Mouse (Mus musculus) lung, adult 2 months (tissue): Measurements from ENCODE around the gene Dtd1. TPM values are rescaled to one million over a fixed set of nuclear protein-coding genes. Genes with fewer than 3 reads are reported as not detected.
"Not testable (repeated sequence)": the region's sequence is repeated elsewhere in the genome, so short reads cannot be mapped to it uniquely, and the experiment has no call there.

Experiments
- DNase-seq: peaks from one replicate; pipeline ENCODE4 v3.0.0; 2022
- H3K4me1 ChIP-seq: fragments of 200-500 bp; 2 replicates; pipeline ENCODE4 v1.6.1; 2011; ENCODE audit warnings: low read length; ENCODE audit not compliant: control insufficient read depth, insufficient read depth
- H3K4me3 ChIP-seq: fragments of 200-500 bp; replicated peaks from 2 replicates; pipeline ENCODE3; 2011; ENCODE audit warnings: low read depth, mild to moderate bottlenecking, control low read depth, low read length; ENCODE audit errors: extremely low read depth
- CTCF ChIP-seq: fragments of 200-500 bp; IDR thresholded peaks from 2 replicates; pipeline ENCODE4 v1.5.1; 2011; ENCODE audit warnings: mild to moderate bottlenecking, low read length, control low read depth; ENCODE audit not compliant: insufficient read depth
- POLR2A ChIP-seq: fragments of 200-500 bp; IDR thresholded peaks from 2 replicates; pipeline ENCODE4 v1.6.1; 2011; ENCODE audit warnings: low read depth, mild to moderate bottlenecking, control low read depth, low read length, borderline replicate concordance; ENCODE audit errors: extremely low read depth
- WGBS: fragments of 180-500 bp; shearing (Covaris S2); methylation state at CpG from one replicate; pipeline ENCODE4 v1.1.7; 2018; 5-methylcytosine and 5-hydroxymethylcytosine counted together
- polyA plus RNA-seq: library from polyadenylated mRNA; depleted of rRNA; stranded (reverse); fragments of >200 nt; gene quantifications from 2 replicates; pipeline ENCODE4 v1.2.3, GENCODE M21; 2012; rRNA removed

Dtd1 gene
- polyA plus RNA-seq, result 9.9 and 12.4 TPM in 2 replicates

DNA sequence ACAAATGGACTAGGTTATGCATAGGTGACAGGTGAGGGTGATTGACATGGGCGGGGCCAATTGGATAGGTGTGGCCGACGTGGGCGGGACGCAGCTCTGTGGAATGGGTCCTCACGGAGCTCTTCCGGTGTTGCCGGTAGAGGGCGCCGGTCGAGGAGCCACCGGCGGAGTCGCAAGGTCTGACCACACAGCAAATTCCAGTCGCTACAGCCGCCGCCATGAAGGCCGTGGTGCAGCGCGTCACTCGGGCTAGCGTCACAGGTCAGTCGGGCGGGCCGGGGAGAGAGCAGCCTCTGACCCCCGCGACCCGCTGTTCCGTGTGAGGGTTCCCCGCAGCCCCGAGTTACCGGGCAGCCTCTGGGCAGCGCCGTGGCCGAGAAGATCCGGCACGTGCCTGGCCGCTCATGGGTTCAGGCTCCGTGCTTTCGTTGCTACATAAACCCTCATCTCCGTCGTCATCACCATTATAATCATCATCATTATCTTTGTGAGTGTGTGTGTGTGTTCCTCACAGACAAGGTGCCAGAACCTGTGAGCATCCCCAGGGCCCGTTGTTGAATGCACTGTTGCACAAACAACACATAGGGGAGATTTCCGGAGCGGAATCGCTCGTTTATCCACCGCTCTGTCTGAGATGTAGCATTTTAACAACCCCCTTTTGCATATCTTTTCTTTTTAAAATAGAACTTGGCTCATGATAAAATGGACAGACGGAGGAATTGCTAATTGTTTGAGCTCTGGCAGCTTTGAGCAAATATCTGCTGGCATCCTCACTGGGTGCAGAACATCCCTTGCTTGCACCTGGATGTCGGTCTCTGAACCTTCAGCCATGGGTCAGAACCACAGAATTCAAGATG, at the start of gene Dtd1:
Gene Dtd1, plus strand, starts transcription at position 67 of the 857 bp plus-strand sequence.
- Histone ChIP-seq H3K4me3 (peak within 1 kb of the TSS; percentile 86), H3K4me1 (peaks cover 2% of the 10 kb centered on the region; the same call in 1 of the 2 replicates)
- DNase-seq, result peak; percentile 90
- 2% methylated on average over 50 of the region's 50 CpGs for WGBS
- TF ChIP-seq POLR2A (peak; percentile 64; the same call in 1 of the 2 replicates), CTCF (peak; percentile 54)

GRCm38 (mm10) chr2:144550529-144550928, 49.2 kb upstream of the Dtd1 start, which contains the start of gene Rbbp9:
Gene Rbbp9 (minus strand): TSS chr2:144550869.
- peak; percentile 63 for DNase-seq
- TF ChIP-seq CTCF (no peak), POLR2A (peak; percentile 70; the same call in 1 of the 2 replicates)
- under 1% methylated on average over 17 of the region's 17 CpGs for WGBS

GRCm38 (mm10) chr2:144553905-144554304, 45.8 kb upstream of the Dtd1 start:
- no peaks in the 10 kb centered on the region for H3K4me1 ChIP-seq
- DNase-seq, result no peak
- WGBS, result 91% methylated on average over 3 of the region's 3 CpGs
- H3K4me3 ChIP-seq, result no peak overlapping the region
- TF ChIP-seq POLR2A (no peak), CTCF (no peak)

More at GRCm38 (mm10) chr2:144550529-144550928, 49.2 kb upstream of the Dtd1 start, which contains the start of gene Rbbp9:
- H3K4me1 ChIP-seq, result no peaks in the 10 kb centered on the region
- H3K4me3 ChIP-seq, result peak within 1 kb of the TSS; percentile 79

- Histone ChIP-seq H3K4me3 (peak overlapping the region; percentile 97), H3K4me1 (no peaks in the 10 kb centered on the region)
- DNase-seq, result no peak
- WGBS, result 2% methylated on average over 14 of the region's 14 CpGs
- TF ChIP-seq CTCF (no peak), POLR2A (no peak)
Observed at GRCm38 (mm10) chr2:144555286-144555819, 44.3 kb upstream of the Dtd1 start.

- DNase-seq, result peak; percentile 95
- Histone ChIP-seq H3K4me1 (no peaks in the 10 kb centered on the region), H3K4me3 (peak within 1 kb of the TSS; percentile 97)
- under 1% methylated on average over 44 of the region's 44 CpGs for WGBS
- TF ChIP-seq POLR2A, result peak; percentile 84
- no peak for TF ChIP-seq CTCF
Observed at GRCm38 (mm10) chr2:144555820-144556552, 43.7 kb upstream of the Dtd1 start, which contains the start of gene Sec23b. Gene Sec23b (plus strand): TSS chr2:144556229.

- TF ChIP-seq POLR2A (no peak), CTCF (0 out of 2 replicates have a peak, but pooled peaks have one; percentile 26)
- DNase-seq, result no peak
- 84% methylated on average over 4 of the region's 4 CpGs for WGBS
- H3K4me3 ChIP-seq, result no peak overlapping the region
- H3K4me1 ChIP-seq, result no peaks in the 10 kb centered on the region
Observed at GRCm38 (mm10) chr2:144588723-144589122, 11.0 kb upstream of the Dtd1 start.

GRCm38 (mm10) chr2:144593036-144593435, 6.7 kb upstream of the Dtd1 start:
- H3K4me1 ChIP-seq, H3K4me3 ChIP-seq, DNase-seq: not testable (repeated sequence)
- 64% methylated on average over 8 of the region's 8 CpGs for WGBS

- DNase-seq, result peak; percentile 76
- TF ChIP-seq POLR2A (peak; percentile 69; the same call in 1 of the 2 replicates), CTCF (no peak)
- H3K4me3 ChIP-seq, result peak within 1 kb of the TSS; percentile 86
- WGBS, result under 1% methylated on average over 31 of the region's 31 CpGs
- peaks cover 3% of the 10 kb centered on the region for H3K4me1 ChIP-seq
Observed at GRCm38 (mm10) chr2:144593951-144594651, 5.6 kb upstream of the Dtd1 start, which contains the start of gene Smim26. Gene Smim26 (plus strand): TSS chr2:144594054.

DNA sequence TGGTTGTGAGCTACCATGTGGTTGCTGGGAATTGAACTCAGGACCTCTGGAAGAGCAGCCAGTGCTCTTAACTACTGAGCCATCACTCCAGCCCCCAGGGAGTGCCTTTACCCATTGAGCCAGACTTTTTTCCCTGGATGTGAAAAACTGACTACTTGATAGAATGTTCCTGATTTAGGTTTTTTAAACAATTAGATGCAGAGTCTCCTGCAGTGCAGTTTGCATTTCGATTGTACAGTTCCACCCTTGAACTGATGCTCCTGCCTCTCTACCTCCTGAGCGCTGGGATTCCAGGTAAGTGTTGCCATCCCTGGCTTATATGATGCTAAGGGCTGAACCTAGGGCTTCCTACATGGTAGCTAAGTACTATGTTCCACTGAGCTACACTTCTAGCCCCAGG, 1.7 kb upstream of the Dtd1 start:
- 67% methylated on average over 2 of the region's 2 CpGs for WGBS
- no peak for TF ChIP-seq CTCF
- TF ChIP-seq POLR2A, result no peak
- no peak overlapping the region for H3K4me3 ChIP-seq
- peaks cover 5% of the 10 kb centered on the region for H3K4me1 ChIP-seq
- DNase-seq, result no peak
